Mouse (Mus musculus): ENCODE measurements around the gene Elmsan1. TPM values are rescaled to one million over a fixed set of nuclear protein-coding genes. Genes with fewer than 3 reads are reported as not detected.
A peak's percentile ranks its signal among the peaks of the same experiment; 100 is the strongest.

The Elmsan1 gene
- total and polyA plus RNA-seq, 3 experiments = 2.2 to 14.3 (median 5.6) TPM

GRCm38 (mm10) chr12:84132265-84132664, 86.4 kb downstream of the Elmsan1 start:
- no peaks in the 10 kb centered on the region for H3K79me2 ChIP-seq (replicated peaks; ENCODE audit: control insufficient read depth, extremely low read depth, insufficient read depth, poor library complexity, severe bottlenecking)
- H3K36me3 ChIP-seq (replicated peaks in 1 of 2; ENCODE audit: control insufficient read depth in 1 of 2, insufficient read depth in 1 of 2, low read length in 1 of 2) = peaks cover 6 to 33% of the 10 kb centered on the region in 2 experiments
- TF ChIP-seq GABPA (IDR thresholded peaks at IDR 0.05; ENCODE audit: insufficient replicate concordance, low read depth, low read length) (no peak), E2F4 (IDR thresholded peaks at IDR 0.05; ENCODE audit: insufficient replicate concordance, low read depth, low read length) (no peak), CHD2 (IDR thresholded peaks at IDR 0.05; ENCODE audit: low read length) (no peak), SMC3 (IDR thresholded peaks at IDR 0.05; ENCODE audit: low read depth, low read length) (peak; percentile 70), NRF1 (IDR thresholded peaks at IDR 0.05; ENCODE audit: low read depth, low read length) (no peak), ETS1 (conservative IDR thresholded peaks at IDR 0.05; ENCODE audit: low read depth, low read length) (no peak), MXI1 (IDR thresholded peaks at IDR 0.05; ENCODE audit: low read depth, low read length) (no peak), JUN (IDR thresholded peaks at IDR 0.05; ENCODE audit: insufficient read depth, low read depth, low read length) (no peak), RAD21 (IDR thresholded peaks at IDR 0.05; ENCODE audit: low read depth, low read length) (peak; percentile 64), TBP (conservative IDR thresholded peaks at IDR 0.05; ENCODE audit: low read depth, low read length) (no peak), ZC3H11A (IDR thresholded peaks at IDR 0.05; ENCODE audit: low read depth, low read length) (no peak), MYC (IDR thresholded peaks at IDR 0.05; ENCODE audit: low read depth, low read length) (no peak), MAFK (IDR thresholded peaks at IDR 0.05; ENCODE audit: insufficient replicate concordance, low read length) (no peak), HCFC1 (IDR thresholded peaks at IDR 0.05; ENCODE audit: low read depth, low read length) (no peak), CTCF (conservative IDR thresholded peaks at IDR 0.05 in 1 of 2, IDR thresholded peaks at IDR 0.05 in 1 of 2; ENCODE audit: low read depth in 2 of 2, low read length in 2 of 2) (peak; percentile 68 to 86), KAT2A (IDR thresholded peaks at IDR 0.05; ENCODE audit: insufficient replicate concordance, low read length) (no peak), TCF12 (IDR thresholded peaks at IDR 0.05; ENCODE audit: low read depth, low read length) (no peak), ZMIZ1 (IDR thresholded peaks at IDR 0.05; ENCODE audit: low read depth, low read length) (no peak), ZKSCAN1 (IDR thresholded peaks at IDR 0.05; ENCODE audit: borderline replicate concordance, low read depth, low read length) (no peak), USF2 (conservative IDR thresholded peaks at IDR 0.05; ENCODE audit: low read depth, low read length) (no peak), SIN3A (IDR thresholded peaks at IDR 0.05; ENCODE audit: low read length) (no peak), CHD1 (IDR thresholded peaks at IDR 0.05; ENCODE audit: low read depth, low read length) (no peak)
- no peak overlapping the region for H3K4me2 ChIP-seq (ENCODE audit: insufficient read depth, low read depth, poor library complexity, severe bottlenecking)
- H3K27ac ChIP-seq (ENCODE audit: insufficient read depth, low read depth) = no peak overlapping the region
- in situ Hi-C loops (cut with MboI; ENCODE audit: low pct_ligation_motif_present, low pct_unique_long_range_greater_than_20kb, low sequenced_read_pairs) (no loop called here), dilution Hi-C loops (cut with MboI; ENCODE audit: extremely low pct_ligation_motif_present, extremely low pct_unique_long_range_greater_than_20kb, low sequenced_read_pairs) (no loop called here)
- DNase-seq (ENCODE audit: extremely low read depth) = peak; percentile 48
- no peak overlapping the region for H3K4me3 ChIP-seq (replicated peaks in 1 of 3; ENCODE audit: low read depth in 2 of 3, low read length in 2 of 3, poor library complexity in 1 of 3)
- H3K9me3 ChIP-seq (replicated peaks; ENCODE audit: low read length) = no peaks in the 10 kb centered on the region
- peaks cover 0 to 16% of the 10 kb centered on the region in 2 experiments; a peak in 2 of 4 replicates for H3K4me1 ChIP-seq (ENCODE audit: control insufficient read depth in 1 of 2, insufficient read depth in 2 of 2)
- H3K9ac ChIP-seq (ENCODE audit: insufficient read depth, low read depth) = no peak overlapping the region
- H3K27me3 ChIP-seq (replicated peaks) = no peaks in the 10 kb centered on the region
